Mouse (Mus musculus): ENCODE results near the gene Sf3b4. TPM values are rescaled to one million over a fixed set of nuclear protein-coding genes. Genes with fewer than 3 reads are reported as not detected.

Gene Sf3b4
- polyA plus RNA-seq, 1 experiment from 2014 or later: 88.8 TPM

DNA sequence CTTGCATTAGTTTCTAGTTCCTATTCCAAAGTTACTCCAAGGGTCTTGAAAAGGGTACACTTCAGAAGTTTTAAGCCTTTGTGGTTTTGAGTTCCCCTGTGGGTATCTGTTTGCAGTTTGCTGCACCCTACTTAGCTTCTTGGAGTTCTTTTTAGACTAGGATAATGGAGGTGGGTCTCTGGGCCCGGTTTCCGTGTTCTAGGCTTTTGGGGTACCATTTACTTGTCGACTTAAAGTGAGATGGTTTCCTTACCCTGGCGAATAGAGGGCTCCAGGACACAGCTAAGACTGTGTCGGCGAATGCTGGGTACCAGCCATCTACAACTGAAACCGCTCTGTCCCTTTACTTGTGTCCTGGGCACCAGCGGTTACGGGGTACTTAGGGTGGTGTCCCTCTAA is 49.5 kb downstream of the Sf3b4 start:
- H3K4me3 ChIP-seq (ENCODE audit: control insufficient read depth in 1 of 2, insufficient read depth in 1 of 2, low read depth in 1 of 2, low read length in 2 of 2): peak overlapping the region; percentile 60 to 72
- no peaks in the 10 kb centered on the region for H3K36me3 ChIP-seq (ENCODE audit: control insufficient read depth, insufficient read depth, low read length)
- H3K9ac ChIP-seq (ENCODE audit: low read length): peak overlapping the region; percentile 93
- peak overlapping the region; percentile 95 to 100 for H3K27ac ChIP-seq (replicated peaks in 1 of 2; ENCODE audit: control insufficient read depth in 1 of 2, insufficient read depth in 1 of 2, low read depth in 2 of 2, low read length in 2 of 2)
- no peak for ATAC-seq (ENCODE audit: insufficient number of reproducible peaks, insufficient read depth, low FRiP score, low read depth)
- no peaks in the 10 kb centered on the region for H3K27me3 ChIP-seq (ENCODE audit: control insufficient read depth, insufficient read depth, low read length)
- peak overlapping the region; percentile 76 for H3K4me2 ChIP-seq (ENCODE audit: low read length)
- peaks cover 9 to 30% of the 10 kb centered on the region in 2 experiments for H3K4me1 ChIP-seq (ENCODE audit: control insufficient read depth in 2 of 2, insufficient read depth in 2 of 2, low read length in 2 of 2)
- 33% methylated on average over 9 of the region's 9 CpGs for WGBS
- no peaks in the 10 kb centered on the region for H3K9me3 ChIP-seq (ENCODE audit: control insufficient read depth, low read length)

DNA sequence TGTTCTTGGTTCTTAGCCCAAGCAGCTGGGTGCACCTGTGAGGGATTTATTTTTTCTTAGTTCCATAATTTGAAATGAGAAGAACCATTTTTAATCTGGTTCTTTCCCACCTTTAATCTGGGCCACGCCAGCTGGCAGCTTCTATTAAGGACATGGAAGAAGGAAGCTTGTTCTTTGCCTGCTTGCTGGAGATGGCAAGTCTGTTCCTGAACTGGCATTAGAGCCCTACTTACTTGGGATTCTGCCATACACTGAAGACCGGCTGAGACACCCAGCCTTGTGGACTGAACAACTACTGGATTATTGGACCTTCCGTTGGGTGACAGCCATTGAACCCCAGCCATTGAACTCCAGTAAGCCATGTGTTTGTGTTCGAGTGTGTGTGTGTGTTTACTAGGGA is 50.6 kb downstream of the Sf3b4 start:
- H3K27ac ChIP-seq (replicated peaks in 1 of 2; ENCODE audit: control insufficient read depth in 1 of 2, insufficient read depth in 1 of 2, low read depth in 2 of 2, low read length in 2 of 2): no peak overlapping the region
- no peak overlapping the region for H3K4me3 ChIP-seq (ENCODE audit: control insufficient read depth in 1 of 2, insufficient read depth in 1 of 2, low read depth in 1 of 2, low read length in 2 of 2)
- 92% methylated on average over 4 of the region's 4 CpGs for whole genome bisulfite sequencing
- no peaks in the 10 kb centered on the region for H3K9me3 ChIP-seq (ENCODE audit: control insufficient read depth, low read length)
- no peaks in the 10 kb centered on the region for H3K27me3 ChIP-seq (ENCODE audit: control insufficient read depth, insufficient read depth, low read length)
- H3K36me3 ChIP-seq (ENCODE audit: control insufficient read depth, insufficient read depth, low read length): no peaks in the 10 kb centered on the region
- H3K4me2 ChIP-seq (ENCODE audit: low read length): peak overlapping the region; percentile 76
- H3K9ac ChIP-seq (ENCODE audit: low read length): no peak overlapping the region
- peaks cover 9 to 30% of the 10 kb centered on the region in 2 experiments for H3K4me1 ChIP-seq (ENCODE audit: control insufficient read depth in 2 of 2, insufficient read depth in 2 of 2, low read length in 2 of 2)
- ATAC-seq (ENCODE audit: insufficient number of reproducible peaks, insufficient read depth, low FRiP score, low read depth): no peak

- Histone ChIP-seq H3K9ac (ENCODE audit: low read length) (peak overlapping the region; percentile 41; the same call in 1 of the 2 replicates), H3K36me3 (ENCODE audit: control insufficient read depth, insufficient read depth, low read length) (no peaks in the 10 kb centered on the region), H3K27me3 (ENCODE audit: control insufficient read depth, insufficient read depth, low read length) (no peaks in the 10 kb centered on the region), H3K27ac (replicated peaks in 1 of 2; ENCODE audit: control insufficient read depth in 1 of 2, insufficient read depth in 1 of 2, low read depth in 2 of 2, low read length in 2 of 2) (no peak overlapping the region), H3K4me3 (ENCODE audit: control insufficient read depth in 1 of 2, insufficient read depth in 1 of 2, low read depth in 1 of 2, low read length in 2 of 2) (no peak overlapping the region), H3K4me1 (ENCODE audit: control insufficient read depth in 2 of 2, insufficient read depth in 2 of 2, low read length in 2 of 2) (peaks cover 9 to 24% of the 10 kb centered on the region in 2 experiments), H3K9me3 (ENCODE audit: control insufficient read depth, low read length) (no peaks in the 10 kb centered on the region), H3K4me2 (ENCODE audit: low read length) (no peak overlapping the region)
- WGBS: 24% methylated on average over 2 of the region's 2 CpGs
- no peak for ATAC-seq (ENCODE audit: insufficient number of reproducible peaks, insufficient read depth, low FRiP score, low read depth)
Observed at GRCm38 (mm10) chr3:96225421-96225820, 53.3 kb downstream of the Sf3b4 start.

Small RNA genes lying within 50 kb of the gene (microRNA-seq; reads per million reads assigned to microRNA genes)
- gene Gm44492: not detected

Other genes with a start within 250 kb of the Sf3b4 start
- 58.3 and 65.3 TPM in 2 replicates for gene Anp32e, start 243.1 kb upstream of the Sf3b4 start, polyA plus RNA-seq (2014; fragmentation: Nextera tagmentation; extraction: Ambion mirVana)
- gene Plekho1, start 176.3 kb upstream of the Sf3b4 start, polyA plus RNA-seq (2014; fragmentation: Nextera tagmentation; extraction: Ambion mirVana): 65.0 and 73.7 TPM in 2 replicates
- 22.8 and 24.4 TPM in 2 replicates for gene Vps45, start 113.9 kb upstream of the Sf3b4 start, polyA plus RNA-seq (2014; fragmentation: Nextera tagmentation; extraction: Ambion mirVana)
- gene Otud7b, start 67.8 kb upstream of the Sf3b4 start, polyA plus RNA-seq (2014; fragmentation: Nextera tagmentation; extraction: Ambion mirVana): 12.6 and 16.2 TPM in 2 replicates
- 7.7 and 7.9 TPM in 2 replicates for gene Mtmr11, start 10.3 kb upstream of the Sf3b4 start, polyA plus RNA-seq (2014; fragmentation: Nextera tagmentation; extraction: Ambion mirVana)
- gene Sv2a, start 8.8 kb downstream of the Sf3b4 start, polyA plus RNA-seq (2014; fragmentation: Nextera tagmentation; extraction: Ambion mirVana): 10.8 and 12.0 TPM in 2 replicates
- gene Bola1, start 47.4 kb downstream of the Sf3b4 start, polyA plus RNA-seq (2014; fragmentation: Nextera tagmentation; extraction: Ambion mirVana): 50.2 and 56.1 TPM in 2 replicates
- gene Hist2h2ab, start 47.5 kb downstream of the Sf3b4 start, polyA plus RNA-seq (2014; fragmentation: Nextera tagmentation; extraction: Ambion mirVana): 1.3 TPM in 1 of 2 replicates, not detected in the other
- gene Hist2h2ac, start 48.5 kb downstream of the Sf3b4 start, polyA plus RNA-seq (2014; fragmentation: Nextera tagmentation; extraction: Ambion mirVana): 3.2 and 4.7 TPM in 2 replicates
- gene Hist2h2be, start 48.8 kb downstream of the Sf3b4 start, polyA plus RNA-seq (2014; fragmentation: Nextera tagmentation; extraction: Ambion mirVana): 6.8 and 7.6 TPM in 2 replicates
- gene Hist2h3c2, start 66.8 kb downstream of the Sf3b4 start, polyA plus RNA-seq (2014; fragmentation: Nextera tagmentation; extraction: Ambion mirVana): 3.2 and 6.4 TPM in 2 replicates
- gene Hist2h2aa2, start 67.9 kb downstream of the Sf3b4 start, polyA plus RNA-seq (2014; fragmentation: Nextera tagmentation; extraction: Ambion mirVana): 34.6 and 35.8 TPM in 2 replicates
- gene Hist2h2aa1, start 73.2 kb downstream of the Sf3b4 start, polyA plus RNA-seq (2014; fragmentation: Nextera tagmentation; extraction: Ambion mirVana): 22.5 and 26.3 TPM in 2 replicates
- 1.2 TPM in 1 of 2 replicates, not detected in the other for gene Hist2h3c1, start 74.4 kb downstream of the Sf3b4 start, polyA plus RNA-seq (2014; fragmentation: Nextera tagmentation; extraction: Ambion mirVana)
- gene Hist2h4, start 91.0 kb downstream of the Sf3b4 start, polyA plus RNA-seq (2014; fragmentation: Nextera tagmentation; extraction: Ambion mirVana): 3.4 and 5.0 TPM in 2 replicates
- 26.9 and 32.0 TPM in 2 replicates for gene Hist2h3b, start 96.3 kb downstream of the Sf3b4 start, polyA plus RNA-seq (2014; fragmentation: Nextera tagmentation; extraction: Ambion mirVana)
- 4.0 and 7.9 TPM in 2 replicates for gene Hist2h2bb, start 97.4 kb downstream of the Sf3b4 start, polyA plus RNA-seq (2014; fragmentation: Nextera tagmentation; extraction: Ambion mirVana)
- gene Fcgr1, start 121.6 kb downstream of the Sf3b4 start, polyA plus RNA-seq (2014; fragmentation: Nextera tagmentation; extraction: Ambion mirVana): 2.1 and 3.2 TPM in 2 replicates

Measured in heart, embryonic 14.5 days (tissue).